Mouse (Mus musculus) spleen, postnatal 4 days (tissue): ENCODE data around the gene Il17re.
A peak's percentile ranks its signal among the peaks of the same experiment; 100 is the strongest.

Source experiments
- DNase-seq, 2 experiments: peaks; one replicate each; pipeline ENCODE4 v3.0.0; 2022; ENCODE audit warnings: low spot score in 2 of 2

Gene Il17re

GRCm38 (mm10) chr6:113443091-113443490 is 15.2 kb upstream of the Il17re start:
- no peak for DNase-seq

GRCm38 (mm10) chr6:113444207-113444965 is 13.9 kb upstream of the Il17re start:
- DNase-seq: no peak

GRCm38 (mm10) chr6:113447639-113448038 is 10.6 kb upstream of the Il17re start:
- DNase-seq: no peak

GRCm38 (mm10) chr6:113451839-113452238 is 6.4 kb upstream of the Il17re start:
- DNase-seq: no peak

- DNase-seq: no peak
These were observed 3.3 kb upstream of the Il17re start for GRCm38 (mm10) chr6:113455007-113455406.

GRCm38 (mm10) chr6:113458635-113459034 is 351 bp downstream of the Il17re start:
- DNase-seq: no peak

- DNase-seq: no peak
These were observed 5.8 kb downstream of the Il17re start for GRCm38 (mm10) chr6:113464040-113464439.

GRCm38 (mm10) chr6:113465602-113466001 is 7.3 kb downstream of the Il17re start:
- no peak for DNase-seq

- no peak for DNase-seq
These were observed 10.2 kb downstream of the Il17re start for GRCm38 (mm10) chr6:113468512-113468911.

GRCm38 (mm10) chr6:113469021-113469420 is 10.7 kb downstream of the Il17re start:
- peak; percentile 74 to 86 for DNase-seq

GRCm38 (mm10) chr6:113469432-113469831 is 11.1 kb downstream of the Il17re start:
- peak; percentile 65 to 84 for DNase-seq

GRCm38 (mm10) chr6:113471297-113471936 is 13.1 kb downstream of the Il17re start, which contains the start of gene Il17rc:
Il17rc (plus strand) TSS chr6:113471427.
- DNase-seq: no peak

- no peak for DNase-seq
These were observed 13.8 kb downstream of the Il17re start for GRCm38 (mm10) chr6:113472061-113472460.

- DNase-seq: no peak
These were observed 15.0 kb downstream of the Il17re start for GRCm38 (mm10) chr6:113473246-113473645.

- no peak for DNase-seq
These were observed 15.4 kb downstream of the Il17re start for GRCm38 (mm10) chr6:113473715-113474114.

GRCm38 (mm10) chr6:113477353-113477752 is 19.1 kb downstream of the Il17re start:
- no peak for DNase-seq

- DNase-seq: no peak
These were observed 20.6 kb downstream of the Il17re start for GRCm38 (mm10) chr6:113478906-113479305.

GRCm38 (mm10) chr6:113480555-113481373 is 22.5 kb downstream of the Il17re start:
- DNase-seq: no peak

GRCm38 (mm10) chr6:113482477-113483099 is 24.3 kb downstream of the Il17re start:
- DNase-seq: no peak

- DNase-seq: peak; percentile 92 to 93
These were observed 24.9 kb downstream of the Il17re start, which contains the start of gene Creld1 for GRCm38 (mm10) chr6:113483100-113483615. Creld1 (plus strand) TSS chr6:113483297.

GRCm38 (mm10) chr6:113483729-113484128 is 25.4 kb downstream of the Il17re start:
- DNase-seq: no peak
